Mouse (Mus musculus) cerebellum, adult (tissue): ENCODE data around the gene Psmg3.

Source experiments
- ATAC-seq: cut with Nextera tagmentation; 2 replicates; pipeline ENCODE4 v1.9.2; 2017; ENCODE audit warnings: mild to moderate bottlenecking, moderate library complexity, mixed read lengths; ENCODE audit not compliant: insufficient number of reproducible peaks, low FRiP score, low TSS enrichment

The Psmg3 gene

DNA sequence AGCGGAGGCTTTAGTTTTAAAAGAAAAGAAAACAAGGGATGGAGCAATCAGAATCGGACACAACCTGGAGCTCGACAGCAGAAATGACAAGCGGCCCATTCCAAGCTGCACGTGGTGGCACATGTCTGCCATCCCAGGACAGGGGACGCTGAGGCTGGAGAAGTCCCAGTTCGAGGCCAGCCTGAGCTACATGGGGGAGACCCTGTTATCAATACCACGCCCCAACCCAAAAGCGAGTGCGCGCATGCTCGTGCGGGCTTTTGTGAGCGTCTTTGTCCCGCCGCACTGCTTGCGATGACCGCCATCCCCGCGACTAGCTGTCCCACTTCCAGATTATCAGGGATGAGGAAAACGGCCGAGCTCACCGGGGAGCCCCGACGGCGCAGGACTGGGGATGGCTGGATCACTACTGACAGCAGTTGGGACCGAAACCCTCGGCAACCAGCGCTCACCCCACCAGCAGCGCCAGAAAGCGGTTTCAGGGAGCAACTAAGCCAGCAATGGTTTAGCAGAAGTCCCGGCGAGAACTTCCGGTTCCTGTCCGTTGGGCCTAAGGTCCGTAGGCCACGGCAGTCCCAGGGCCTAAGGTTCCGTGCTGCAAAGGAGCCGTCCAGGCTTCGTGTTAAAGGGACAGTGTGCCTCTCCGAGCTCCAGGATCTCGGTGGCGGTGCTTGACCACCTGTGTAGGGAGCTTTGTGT, at the start of gene Psmg3, which contains the start of gene Gm26938:
Gene Psmg3 (minus strand): TSS at position 529 of the 699 bp plus-strand sequence.
Gene Gm26938 (minus strand): TSS at position 51 of the 699 bp plus-strand sequence.
- ATAC-seq, result peak; percentile 72; the same call in 1 of the 2 replicates

GRCm38 (mm10) chr5:139871526-139871925, 44.8 kb upstream of the Psmg3 start:
- no peak for ATAC-seq

DNA sequence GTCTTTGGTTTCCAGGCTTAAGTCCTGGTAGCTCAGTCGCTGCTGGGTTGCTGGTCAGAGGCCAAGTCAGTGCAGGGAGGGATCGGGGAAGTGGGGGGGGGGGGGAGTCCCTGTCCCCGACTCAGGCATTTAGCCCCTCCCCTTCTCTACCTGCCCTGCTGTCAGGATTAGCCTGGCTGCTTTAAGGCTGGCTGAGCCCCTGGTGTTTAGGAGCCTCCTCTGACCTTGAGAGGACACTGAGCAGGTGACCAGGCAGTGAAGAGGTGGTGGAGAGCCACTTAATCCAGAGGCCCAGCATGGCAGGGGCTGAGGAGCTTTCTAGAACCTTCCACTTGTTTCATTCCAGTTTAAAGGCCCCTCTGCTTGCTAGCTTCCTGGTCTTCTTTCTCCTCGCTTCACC, 44.2 kb upstream of the Psmg3 start:
- ATAC-seq, result no peak

DNA sequence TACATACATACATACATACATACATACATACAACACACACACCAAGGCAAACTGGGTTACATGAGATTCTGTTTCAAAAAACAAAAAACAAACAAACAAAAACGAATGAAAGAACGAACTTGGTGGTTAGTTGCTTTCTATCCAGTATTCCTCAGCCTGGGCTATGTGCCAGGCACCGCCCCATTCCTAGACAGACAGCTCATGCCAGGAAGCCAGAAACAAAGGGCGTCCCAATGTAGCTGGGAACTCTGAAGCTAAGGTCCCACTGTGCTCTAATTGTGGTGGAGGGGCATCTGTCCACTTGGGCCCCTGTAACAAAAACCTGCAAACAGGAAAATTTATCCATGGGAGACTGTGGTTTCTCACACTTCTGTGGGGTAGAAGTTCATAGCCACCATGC, 36.1 kb upstream of the Psmg3 start:
- no peak for ATAC-seq

DNA sequence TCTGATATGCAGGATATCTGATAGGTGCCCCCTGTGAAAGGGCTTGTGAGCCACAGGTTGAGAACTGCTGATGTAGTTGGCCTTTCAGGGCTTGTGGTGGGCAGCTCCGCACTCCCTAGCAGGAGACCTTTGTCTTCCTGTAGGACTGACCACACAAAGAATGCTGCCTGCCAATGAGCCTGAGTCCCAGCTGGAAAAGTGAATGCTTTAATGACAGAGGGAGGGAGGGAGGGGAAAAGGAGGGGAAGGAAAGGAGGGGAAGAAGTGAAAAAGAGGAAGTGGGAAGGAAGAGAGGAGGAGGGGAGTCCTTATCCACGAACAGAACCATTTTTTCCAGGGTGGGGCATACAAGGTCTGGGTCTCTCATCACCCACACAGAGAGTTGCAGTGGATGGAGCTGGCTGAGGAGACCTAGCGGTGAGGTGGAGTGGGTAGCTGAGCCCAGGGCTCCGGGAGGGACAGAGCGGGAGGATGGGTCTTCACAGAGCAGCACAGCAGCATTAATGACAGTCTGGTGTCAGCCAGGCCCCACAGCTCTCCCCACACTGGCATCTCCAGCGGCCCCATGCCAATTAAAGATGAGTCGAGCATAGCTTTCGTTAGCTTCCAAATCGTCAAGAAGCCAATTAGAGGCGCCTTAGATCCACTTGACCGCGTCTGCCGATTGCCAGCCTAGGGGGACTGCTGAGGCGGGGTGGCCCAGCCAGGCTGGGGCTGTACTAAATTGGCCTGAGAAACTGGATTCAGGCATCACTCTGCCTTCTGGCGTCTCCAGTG, 33.8 kb upstream of the Psmg3 start:
- ATAC-seq, result no peak

GRCm38 (mm10) chr5:139849626-139850320, 23.1 kb upstream of the Psmg3 start:
- no peak for ATAC-seq

DNA sequence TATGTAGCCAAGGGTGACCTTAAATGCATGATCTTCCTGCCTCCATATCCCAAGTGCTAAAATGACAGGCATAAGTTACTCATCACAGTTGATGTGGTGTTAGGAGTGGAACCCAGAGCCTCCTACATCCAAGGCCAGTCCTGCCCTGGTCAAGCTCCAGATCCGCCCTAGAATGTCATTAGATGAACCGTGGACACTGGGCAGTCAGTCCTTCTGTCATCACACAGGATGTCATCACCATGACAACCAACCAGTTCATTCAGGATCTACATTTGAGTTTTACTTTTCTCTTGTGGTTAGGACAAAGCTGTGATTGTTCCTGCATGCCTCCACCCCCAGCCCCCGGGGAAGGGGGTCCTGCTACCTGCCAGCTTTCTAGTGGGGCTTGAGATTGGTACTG, 12.5 kb upstream of the Psmg3 start:
- ATAC-seq, result no peak

GRCm38 (mm10) chr5:139838476-139838892, 11.8 kb upstream of the Psmg3 start:
- ATAC-seq, result no peak

DNA sequence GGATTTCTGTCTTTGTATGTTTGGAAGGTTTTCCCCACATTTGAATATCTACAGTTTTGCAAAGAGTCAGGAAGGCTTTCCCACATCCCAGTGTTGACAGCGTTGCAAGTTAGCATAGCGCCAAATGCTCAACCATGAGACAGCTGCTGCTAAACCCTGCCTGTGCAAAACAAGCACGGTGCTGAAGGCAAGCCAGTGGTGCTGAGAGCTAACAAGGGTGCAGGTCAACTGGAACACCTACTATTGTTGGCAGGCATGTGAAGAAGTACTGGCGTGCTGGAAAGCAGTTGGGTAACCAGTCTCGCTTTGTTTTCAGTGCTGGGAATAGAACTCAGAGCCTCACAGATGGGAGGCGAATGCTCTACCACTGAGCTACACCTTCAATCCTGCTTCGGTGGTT, 9.0 kb upstream of the Psmg3 start:
- ATAC-seq, result no peak

DNA sequence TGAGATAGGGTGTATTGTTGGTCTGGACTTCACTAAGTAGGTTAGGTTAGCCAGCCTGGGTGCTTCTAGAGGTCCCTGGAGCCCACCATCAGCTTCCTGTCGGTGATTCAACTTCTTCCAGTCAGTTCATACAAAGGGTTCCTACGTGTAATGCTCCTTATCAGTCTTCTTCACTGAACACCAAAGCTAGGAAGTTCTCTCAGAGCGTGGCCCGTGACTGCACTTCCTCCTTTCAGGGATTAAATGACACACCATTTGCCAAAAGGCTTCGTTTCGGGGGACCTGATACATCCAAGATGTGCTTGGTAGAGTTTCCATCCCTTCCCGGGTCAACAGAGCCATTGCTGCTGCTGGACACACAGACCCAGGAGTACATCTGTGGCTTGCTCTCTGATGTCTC, 5.4 kb upstream of the Psmg3 start:
- ATAC-seq, result no peak

DNA sequence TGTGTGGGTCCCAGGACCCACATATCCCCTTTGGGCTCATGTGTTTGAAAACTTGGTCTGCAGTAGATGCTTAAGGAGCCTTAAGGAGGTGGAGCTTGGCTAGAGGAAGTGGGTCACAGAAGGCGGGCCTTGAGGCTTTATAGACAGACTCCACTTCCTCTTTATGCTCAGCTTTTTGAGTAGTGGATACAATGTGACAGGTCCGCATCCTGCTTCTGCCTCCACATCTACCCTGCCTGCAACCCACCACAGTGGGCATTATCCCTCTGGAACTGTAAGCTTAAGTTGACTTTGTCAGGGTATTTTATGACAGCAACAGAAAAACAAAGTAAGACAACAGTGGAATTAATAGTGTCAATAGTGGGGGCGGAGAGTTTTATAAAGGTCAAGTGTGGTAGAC, 4.0 kb upstream of the Psmg3 start:
- no peak for ATAC-seq

DNA sequence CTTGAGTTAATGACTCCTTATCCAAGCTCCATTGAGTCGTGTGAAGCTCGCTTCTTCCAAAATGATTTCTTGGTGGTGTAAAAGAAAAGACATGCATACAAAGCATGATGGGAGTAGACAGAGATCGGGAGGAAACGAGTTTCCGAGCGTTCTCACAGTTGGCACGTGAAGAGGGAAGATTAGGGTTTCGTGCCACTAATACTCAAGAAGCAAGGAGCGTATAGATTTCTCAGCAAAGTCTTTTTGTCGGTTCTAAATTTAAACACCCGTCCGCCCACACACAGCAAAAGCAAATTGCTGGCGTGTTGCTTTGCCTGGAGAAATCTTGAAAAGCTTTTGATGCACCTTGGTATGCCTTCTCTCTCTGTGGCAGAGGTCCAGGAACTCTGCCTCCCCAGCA, 2.7 kb upstream of the Psmg3 start:
- ATAC-seq, result no peak

- ATAC-seq, result no peak
Measured at GRCm38 (mm10) chr5:139827593-139827992, 908 bp upstream of the Psmg3 start.

DNA sequence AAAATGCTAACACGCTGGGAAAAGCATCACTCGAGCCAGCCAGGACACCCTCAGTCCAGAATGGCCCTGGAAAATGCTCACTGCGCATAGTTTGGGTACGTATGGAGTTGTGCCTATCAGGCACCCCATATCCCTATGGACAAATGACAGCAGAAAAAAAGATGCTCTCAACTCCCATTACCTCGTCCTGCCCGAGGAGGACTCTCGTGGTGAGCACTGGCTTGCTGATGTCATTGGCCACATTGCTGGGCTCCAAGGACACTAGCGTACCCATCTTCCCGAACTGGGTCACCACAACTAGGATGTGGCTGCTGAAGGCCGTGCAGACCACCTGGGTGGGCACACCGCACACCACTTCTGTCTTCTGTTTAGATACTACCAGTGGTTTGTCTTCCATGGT, 738 bp downstream of the Psmg3 start:
- no peak for ATAC-seq

GRCm38 (mm10) chr5:139824531-139824930, 2.2 kb downstream of the Psmg3 start:
- ATAC-seq, result no peak

GRCm38 (mm10) chr5:139821466-139822459, 4.9 kb downstream of the Psmg3 start:
- ATAC-seq, result no peak

- no peak for ATAC-seq
Measured at GRCm38 (mm10) chr5:139819538-139820181, 7.0 kb downstream of the Psmg3 start, which contains the start of gene Tmem184a. Tmem184a (minus strand) TSS chr5:139819917.

DNA sequence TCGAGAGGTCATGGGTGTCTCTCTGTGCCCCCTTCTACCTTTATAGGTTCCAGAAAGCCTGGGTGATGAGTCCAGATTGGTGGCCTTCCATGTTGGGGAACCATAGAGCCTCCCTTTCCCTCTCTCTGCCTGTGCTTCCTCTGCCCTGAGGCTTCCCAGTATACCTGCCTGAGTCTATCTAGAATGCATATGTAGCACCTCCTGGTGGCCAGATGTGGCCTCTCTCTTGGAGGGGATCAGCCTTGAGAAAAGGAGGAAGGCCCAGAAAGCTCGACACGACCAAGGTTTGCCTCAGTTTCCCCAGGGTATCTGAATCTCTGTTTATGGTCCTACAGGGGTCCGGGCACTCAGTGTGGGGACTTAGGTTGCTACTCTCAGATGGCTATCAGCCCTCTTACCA, 7.9 kb downstream of the Psmg3 start:
- no peak for ATAC-seq

GRCm38 (mm10) chr5:139818056-139818455, 8.6 kb downstream of the Psmg3 start:
- no peak for ATAC-seq
